Mouse (Mus musculus) G1E (cell line): ENCODE measurements around the gene 2010109A12Rik.

Experiments
- CTCF ChIP-seq: IDR thresholded peaks from 2 replicates; pipeline ENCODE4 v1.5.1; 2012; ENCODE audit warnings: low read depth, low read length, inconsistent platforms, mixed read lengths
- GATA1 ChIP-seq: IDR thresholded peaks from 2 replicates; pipeline ENCODE4 v1.6.1; 2012; ENCODE audit warnings: borderline replicate concordance, low read length, inconsistent platforms, mixed read lengths
- GATA2 ChIP-seq: IDR thresholded peaks from 2 replicates; pipeline ENCODE4 v1.6.1; 2012; ENCODE audit warnings: low read depth, low read length, inconsistent platforms, borderline replicate concordance
- TAL1 ChIP-seq: conservative IDR thresholded peaks from 2 replicates; pipeline ENCODE4 v1.6.1; 2012; ENCODE audit warnings: low read depth, low read length, inconsistent platforms, mixed read lengths

DNA sequence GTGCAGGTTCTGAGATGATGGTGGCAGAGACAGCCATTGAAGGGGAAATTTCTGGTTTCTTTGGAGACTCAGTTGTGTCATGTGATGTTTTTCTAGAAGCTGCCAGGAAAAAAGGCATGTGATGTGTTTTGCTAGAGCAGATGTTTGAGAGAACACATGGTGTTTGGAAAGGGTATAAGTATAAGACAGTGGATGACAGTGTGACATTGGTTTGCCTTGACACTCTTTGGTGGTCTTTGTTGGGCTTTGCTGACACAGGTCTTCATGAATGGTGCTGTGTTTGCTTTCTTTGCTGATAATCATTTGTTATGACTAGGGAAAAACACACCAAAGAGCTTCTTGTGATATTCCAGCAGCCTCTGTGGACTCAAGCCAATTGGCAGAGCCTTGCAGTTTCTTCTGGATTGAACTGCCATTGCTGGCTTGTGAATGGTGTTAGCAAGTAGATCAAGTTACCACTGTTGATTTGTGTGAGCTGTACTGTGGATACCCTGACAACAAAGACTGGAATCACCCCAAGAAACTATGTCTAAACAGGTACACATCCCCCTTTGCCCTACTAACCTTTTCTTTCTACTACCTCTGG, 50.6 kb downstream of the 2010109A12Rik start:
- TF ChIP-seq GATA1 = no peak
- no peak for TF ChIP-seq TAL1
- TF ChIP-seq CTCF = no peak
- TF ChIP-seq GATA2 = no peak
